Mouse (Mus musculus) C2C12 (cell line): ENCODE data around the gene Prkg1. TPM values are rescaled to one million over a fixed set of nuclear protein-coding genes. Genes with fewer than 3 reads are reported as not detected.

Experiments used
- H3K27me3 ChIP-seq: one replicate; pipeline ENCODE4 v1.6.1; 2011; ENCODE audit not compliant: control insufficient read depth, insufficient read depth, insufficient read length
- H3K36me3 ChIP-seq: one replicate; pipeline ENCODE4 v1.6.1; 2011; ENCODE audit not compliant: control insufficient read depth, insufficient read depth
- H3K4me3 ChIP-seq: one replicate; pipeline ENCODE4 v1.5.1; 2011; ENCODE audit warnings: mild to moderate bottlenecking, control low read depth; ENCODE audit not compliant: poor library complexity, insufficient read depth, severe bottlenecking
- H3K79me2 ChIP-seq: one replicate; pipeline ENCODE4 v1.6.1; 2011; ENCODE audit not compliant: control insufficient read depth, insufficient read depth
- H3K79me3 ChIP-seq: one replicate; pipeline ENCODE4 v1.6.1; 2011; ENCODE audit warnings: low read depth, control low read depth
- H3ac ChIP-seq: one replicate; pipeline ENCODE3; 2011; ENCODE audit warnings: low read depth; ENCODE audit not compliant: control insufficient read depth, insufficient read length
- CEBPB ChIP-seq: IDR thresholded peaks from one replicate; pipeline ENCODE4 v1.6.1; 2011; ENCODE audit warnings: low read depth, mild to moderate bottlenecking, control low read depth, moderate library complexity
- CTCF ChIP-seq: IDR thresholded peaks from one replicate; pipeline ENCODE4 v1.5.1; 2011; ENCODE audit not compliant: control insufficient read depth, insufficient read depth, insufficient read length
- FOSL1 ChIP-seq: IDR thresholded peaks from one replicate; pipeline ENCODE4 v1.8.0; 2011; ENCODE audit warnings: mild to moderate bottlenecking, low read length; ENCODE audit not compliant: poor library complexity, insufficient read depth, severe bottlenecking
- MAX ChIP-seq: IDR thresholded peaks from one replicate; pipeline ENCODE4 v1.6.1; 2011; ENCODE audit warnings: mild to moderate bottlenecking, control low read depth
- MYOD1 ChIP-seq: IDR thresholded peaks from one replicate; pipeline ENCODE4 v1.6.1; 2011; ENCODE audit warnings: low read depth; ENCODE audit not compliant: control insufficient read depth, insufficient read length
- MYOG ChIP-seq: IDR thresholded peaks from one replicate; pipeline ENCODE4 v1.6.1; 2011; ENCODE audit not compliant: control insufficient read depth, insufficient read length; ENCODE audit errors: extremely low read depth
- USF1 ChIP-seq: IDR thresholded peaks from one replicate; pipeline ENCODE4 v1.6.1; 2011; ENCODE audit warnings: low read depth, mild to moderate bottlenecking, control low read depth, moderate library complexity
- polyA plus RNA-seq: library from polyadenylated mRNA; unstranded; fragments of >200 nt; fragmentation: generic; extraction: Trizol; gene quantifications from one replicate; pipeline ENCODE4 v1.2.1, GENCODE M21; 2012; ENCODE audit warnings: missing spikeins

The Prkg1 gene
- polyA plus RNA-seq, 1 experiment: 0.47 TPM

GRCm38 (mm10) chr19:30690691-30691090, 1074.1 kb downstream of the Prkg1 start:
- no peaks in the 10 kb centered on the region for H3K27me3 ChIP-seq
- no peak overlapping the region for H3ac ChIP-seq
- H3K79me3 ChIP-seq: no peaks in the 10 kb centered on the region
- H3K79me2 ChIP-seq: no peaks in the 10 kb centered on the region
- H3K4me3 ChIP-seq: no peak overlapping the region
- TF ChIP-seq CTCF (no peak), FOSL1 (no peak), USF1 (no peak), MYOG (no peak), MAX (no peak), CEBPB (no peak), MYOD1 (no peak)
- no peaks in the 10 kb centered on the region for H3K36me3 ChIP-seq

DNA sequence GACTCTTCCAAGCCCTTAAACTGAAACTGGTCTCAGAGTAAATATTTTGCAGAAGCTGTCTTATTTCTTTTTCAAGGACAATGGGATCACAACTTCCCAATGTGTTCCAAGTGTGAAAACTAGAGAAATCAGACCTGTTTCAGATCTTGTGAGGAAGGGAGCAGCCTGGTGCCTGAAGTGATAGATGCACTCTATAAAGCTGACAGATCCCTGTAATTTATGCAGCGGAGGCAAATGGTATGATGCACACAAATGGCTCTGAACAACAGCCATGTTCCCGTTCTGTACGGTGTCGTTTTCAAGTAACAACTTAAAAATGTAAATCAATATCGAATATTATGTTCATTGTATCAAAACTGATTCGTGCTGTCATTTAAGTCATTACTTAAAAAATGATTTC, 1076.9 kb downstream of the Prkg1 start:
- Histone ChIP-seq H3K4me3 (no peak overlapping the region), H3K27me3 (no peaks in the 10 kb centered on the region), H3K79me3 (no peaks in the 10 kb centered on the region), H3ac (no peak overlapping the region), H3K36me3 (no peaks in the 10 kb centered on the region), H3K79me2 (no peaks in the 10 kb centered on the region)
- TF ChIP-seq USF1: no peak
- TF ChIP-seq FOSL1: no peak
- no peak for TF ChIP-seq MAX
- no peak for TF ChIP-seq CTCF
- no peak for TF ChIP-seq MYOD1

DNA sequence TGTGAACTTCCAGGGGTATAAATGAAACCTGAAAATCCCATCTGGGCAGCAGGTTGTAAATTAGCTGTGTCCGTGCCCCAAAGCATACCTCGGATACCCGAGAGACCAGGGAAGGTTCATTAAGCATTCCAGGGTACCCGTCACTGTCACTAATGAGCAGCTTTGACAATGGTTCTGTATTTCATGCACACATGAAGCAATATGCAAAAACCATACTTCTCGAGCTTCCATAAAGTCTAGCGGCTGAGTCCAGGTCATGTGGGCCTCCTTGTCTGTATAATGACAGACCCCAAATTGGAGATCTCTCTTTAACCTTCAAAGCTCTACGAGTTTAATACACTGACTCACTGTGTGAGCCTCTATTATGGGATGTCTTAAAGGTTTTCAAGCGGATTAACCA, 1088.5 kb downstream of the Prkg1 start:
- no peaks in the 10 kb centered on the region for H3K79me3 ChIP-seq
- no peak overlapping the region for H3ac ChIP-seq
- no peaks in the 10 kb centered on the region for H3K27me3 ChIP-seq
- no peak overlapping the region for H3K4me3 ChIP-seq
- TF ChIP-seq CEBPB (no peak), FOSL1 (no peak), USF1 (no peak), CTCF (no peak), MYOG (no peak), MYOD1 (no peak), MAX (no peak)
- no peaks in the 10 kb centered on the region for H3K36me3 ChIP-seq
- no peaks in the 10 kb centered on the region for H3K79me2 ChIP-seq

DNA sequence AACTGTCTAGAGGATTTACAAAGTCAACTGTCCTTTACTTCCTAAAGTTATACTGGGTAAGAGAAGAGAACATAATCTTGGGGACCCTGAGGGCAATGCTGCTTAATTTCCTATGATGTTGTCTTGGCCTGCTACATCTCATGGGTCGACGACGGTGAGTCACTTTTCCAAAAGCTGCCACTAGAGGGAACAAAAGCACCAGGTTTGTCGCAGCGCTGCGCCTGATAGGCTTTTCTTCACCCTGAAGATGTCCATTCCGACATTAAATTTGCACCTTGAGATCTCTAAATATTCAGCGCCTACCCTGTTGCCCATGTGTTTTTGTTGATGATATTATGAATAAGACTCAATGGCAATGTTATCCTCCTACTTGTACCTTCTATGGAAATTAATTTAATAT, 1100.6 kb downstream of the Prkg1 start:
- H3K79me2 ChIP-seq: no peaks in the 10 kb centered on the region
- H3K36me3 ChIP-seq: no peaks in the 10 kb centered on the region
- no peaks in the 10 kb centered on the region for H3K79me3 ChIP-seq
- H3K4me3 ChIP-seq: no peak overlapping the region
- H3K27me3 ChIP-seq: no peaks in the 10 kb centered on the region
- TF ChIP-seq FOSL1: no peak
- TF ChIP-seq MYOD1: no peak
- TF ChIP-seq MYOG: no peak
- no peak for TF ChIP-seq CEBPB
- TF ChIP-seq CTCF: peak; percentile 42
- TF ChIP-seq MAX: no peak
- H3ac ChIP-seq: no peak overlapping the region

- no peak overlapping the region for H3K4me3 ChIP-seq
- H3K79me3 ChIP-seq: no peaks in the 10 kb centered on the region
- H3K27me3 ChIP-seq: no peaks in the 10 kb centered on the region
- TF ChIP-seq MYOD1 (no peak), FOSL1 (no peak), CEBPB (no peak), MAX (no peak), USF1 (no peak), CTCF (no peak), MYOG (no peak)
- H3ac ChIP-seq: no peak overlapping the region
- no peaks in the 10 kb centered on the region for H3K79me2 ChIP-seq
- H3K36me3 ChIP-seq: no peaks in the 10 kb centered on the region
These were observed 1122.1 kb downstream of the Prkg1 start for GRCm38 (mm10) chr19:30642629-30643170.

DNA sequence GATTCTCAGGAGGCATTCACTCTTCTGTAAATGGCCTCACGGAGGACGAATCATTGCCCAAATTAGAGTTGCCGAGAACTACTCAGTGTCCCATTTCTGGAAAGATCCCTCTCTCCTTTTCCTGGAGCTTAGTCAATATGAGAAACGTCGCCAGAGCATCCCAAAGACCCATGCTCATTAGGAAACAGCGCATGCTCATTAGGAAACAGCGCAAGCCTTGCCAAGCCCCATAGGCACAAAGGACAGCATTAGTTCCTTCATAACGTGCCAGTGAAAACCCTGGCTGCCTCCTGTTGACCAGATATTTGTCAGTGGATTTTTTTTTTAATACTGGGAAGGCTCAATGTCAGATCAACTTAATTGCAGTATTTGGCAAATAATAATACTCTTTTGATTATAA, 1127.4 kb downstream of the Prkg1 start:
- H3ac ChIP-seq: no peak overlapping the region
- no peaks in the 10 kb centered on the region for H3K27me3 ChIP-seq
- no peak overlapping the region for H3K4me3 ChIP-seq
- H3K79me3 ChIP-seq: no peaks in the 10 kb centered on the region
- no peaks in the 10 kb centered on the region for H3K36me3 ChIP-seq
- no peak for TF ChIP-seq CEBPB
- TF ChIP-seq USF1: no peak
- no peak for TF ChIP-seq MYOG
- TF ChIP-seq MYOD1: no peak
- no peak for TF ChIP-seq FOSL1
- no peak for TF ChIP-seq MAX
- TF ChIP-seq CTCF: no peak
- no peaks in the 10 kb centered on the region for H3K79me2 ChIP-seq

DNA sequence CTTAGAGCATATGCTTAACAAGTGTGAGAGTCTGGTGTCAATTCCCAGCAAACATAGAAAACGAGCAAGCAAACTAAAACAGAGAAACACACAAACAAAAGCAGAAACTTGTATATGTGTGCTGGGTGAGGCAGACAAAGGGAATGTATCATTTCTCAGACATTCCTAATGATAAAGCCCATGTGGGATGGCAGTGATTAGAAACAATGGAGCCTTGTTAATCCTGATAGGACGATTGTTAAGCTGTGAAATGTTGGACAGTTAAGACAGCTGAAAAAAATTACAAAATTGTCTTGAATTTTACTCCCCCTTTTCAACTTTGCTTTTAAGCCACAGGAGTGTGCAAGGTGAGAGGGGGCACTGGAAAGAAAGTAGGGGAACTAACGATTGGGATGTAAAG, 1133.8 kb downstream of the Prkg1 start:
- H3ac ChIP-seq: no peak overlapping the region
- H3K36me3 ChIP-seq: no peaks in the 10 kb centered on the region
- no peaks in the 10 kb centered on the region for H3K79me2 ChIP-seq
- H3K79me3 ChIP-seq: no peaks in the 10 kb centered on the region
- H3K27me3 ChIP-seq: no peaks in the 10 kb centered on the region
- no peak overlapping the region for H3K4me3 ChIP-seq
- TF ChIP-seq CTCF: no peak
- no peak for TF ChIP-seq MAX
- no peak for TF ChIP-seq MYOG
- no peak for TF ChIP-seq USF1
- no peak for TF ChIP-seq FOSL1
- TF ChIP-seq MYOD1: no peak
- TF ChIP-seq CEBPB: no peak
